Mouse (Mus musculus): ENCODE measurements around the gene Ankk1. TPM values are rescaled to one million over a fixed set of nuclear protein-coding genes. Genes with fewer than 3 reads are reported as not detected.

Gene Ankk1
- polyA plus RNA-seq, 1 experiment from 2014 or later = not detected

Other genes with a start within 250 kb of the Ankk1 start
- gene Gm4894, start 176.5 kb downstream of the Ankk1 start, polyA plus RNA-seq (2015; fragmentation: Nextera tagmentation; extraction: Ambion mirVana) = not detected in 2 replicates
- gene Drd2, start 86.4 kb downstream of the Ankk1 start, polyA plus RNA-seq (2015; fragmentation: Nextera tagmentation; extraction: Ambion mirVana) = not detected in 2 replicates
- 0.07 and 0.24 TPM in 2 replicates for gene Ttc12, start 59.2 kb upstream of the Ankk1 start, polyA plus RNA-seq (2015; fragmentation: Nextera tagmentation; extraction: Ambion mirVana)

All from liver, embryonic 15.5 days (tissue).